Mouse (Mus musculus) c-Kit-positive CD71-positive TER-119-positive erythroid progenitor cells, embryonic 14.5 days (primary cell): ENCODE results near the gene Map3k5.

Experiments
- DNase-seq: peaks from one replicate; pipeline ENCODE4 v3.0.0-alpha.2; 2013; ENCODE audit warnings: low spot score

Gene Map3k5

DNA sequence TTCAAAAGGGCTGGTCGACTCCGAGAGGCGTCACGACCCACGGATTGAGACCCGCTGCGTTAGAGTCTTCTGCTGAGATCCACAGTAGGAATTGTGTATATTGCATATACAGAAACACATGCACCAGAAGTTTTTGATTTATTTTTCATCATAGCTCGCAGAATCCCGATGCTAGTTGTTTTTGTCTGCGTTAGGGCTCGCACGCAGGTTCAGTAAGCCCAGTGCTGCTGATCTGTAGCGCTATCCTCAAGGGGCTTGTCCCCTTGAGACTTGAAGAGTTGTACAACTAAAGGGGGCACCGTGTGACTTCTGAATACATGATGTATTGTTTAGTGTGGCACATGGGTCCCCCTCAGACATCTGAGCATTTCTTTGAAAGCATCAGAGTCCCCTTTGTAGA lies 172.8 kb downstream of the Map3k5 start:
- DNase-seq, result no peak

- no peak for DNase-seq
Observed at GRCm38 (mm10) chr10:20111508-20111907, 177.2 kb downstream of the Map3k5 start.

DNA sequence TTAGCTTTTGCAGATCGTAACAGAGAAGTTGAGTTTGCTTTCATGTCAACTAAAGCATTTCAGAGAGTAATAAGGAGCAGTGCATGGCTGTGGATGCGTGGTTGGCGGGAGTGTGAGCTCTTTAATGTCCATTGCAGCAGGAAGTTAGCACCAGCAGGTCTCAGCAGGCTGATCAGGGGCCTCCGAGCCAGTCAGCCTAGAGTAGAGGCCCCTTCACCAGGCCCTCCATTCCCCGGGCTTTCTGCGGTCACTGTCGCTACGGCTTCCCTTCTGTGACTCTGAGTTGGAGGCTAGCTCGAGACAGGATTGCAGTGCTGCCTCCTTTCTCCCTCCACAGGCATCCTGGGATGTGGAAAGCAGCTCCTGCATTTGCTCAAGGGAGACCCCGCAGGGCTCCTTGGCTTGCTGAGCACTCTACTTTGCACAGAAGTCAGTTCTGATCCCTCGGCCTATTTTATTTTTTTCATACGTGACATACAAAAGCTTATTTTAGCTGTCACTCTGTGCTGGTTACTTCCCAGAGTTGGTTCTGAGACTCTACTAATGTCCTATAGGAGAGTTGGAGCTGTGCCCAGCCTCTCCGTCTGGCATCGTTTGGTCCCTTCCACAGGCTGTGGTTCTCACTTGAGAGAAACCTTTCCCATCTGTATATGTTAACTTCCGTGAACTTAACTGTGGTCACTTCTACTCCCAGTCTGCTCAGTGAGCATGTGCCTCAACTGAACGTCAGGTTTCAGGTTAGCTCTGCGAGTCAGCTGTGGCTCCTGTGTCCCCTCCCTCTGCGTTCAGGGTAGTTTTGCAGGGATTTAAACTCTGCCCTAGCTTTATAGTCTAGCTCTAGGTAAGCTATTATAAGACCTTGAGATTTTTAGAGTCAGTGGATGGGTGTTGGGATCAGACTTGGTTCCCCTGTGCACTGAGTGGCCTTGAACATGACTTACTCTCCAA lies 178.0 kb downstream of the Map3k5 start:
- DNase-seq, result no peak

- DNase-seq, result no peak
Observed at GRCm38 (mm10) chr10:20119504-20120425, 185.5 kb downstream of the Map3k5 start.

GRCm38 (mm10) chr10:20121981-20122380 lies 187.7 kb downstream of the Map3k5 start:
- DNase-seq, result no peak

GRCm38 (mm10) chr10:20123401-20123800 lies 189.1 kb downstream of the Map3k5 start:
- no peak for DNase-seq

DNA sequence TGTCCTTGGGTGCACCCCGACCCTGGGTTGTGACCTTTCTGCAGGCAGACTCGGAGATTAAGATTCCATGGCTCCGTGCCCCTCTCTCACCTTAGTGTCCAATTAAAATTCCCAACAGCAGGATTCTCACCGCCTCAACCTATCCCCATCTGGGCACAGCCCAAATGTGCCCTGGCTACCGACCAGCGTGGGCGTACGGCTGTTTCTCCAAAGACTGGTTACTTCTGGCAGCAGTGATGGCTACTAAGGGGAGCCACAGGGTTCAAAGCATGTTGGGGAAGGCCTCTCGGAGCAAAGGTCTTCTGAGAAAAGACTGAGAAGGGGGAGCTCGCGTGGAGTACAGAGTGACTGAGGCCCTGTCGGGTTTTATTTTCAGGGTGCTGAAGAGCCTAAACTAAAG lies 190.3 kb downstream of the Map3k5 start:
- DNase-seq, result no peak

DNA sequence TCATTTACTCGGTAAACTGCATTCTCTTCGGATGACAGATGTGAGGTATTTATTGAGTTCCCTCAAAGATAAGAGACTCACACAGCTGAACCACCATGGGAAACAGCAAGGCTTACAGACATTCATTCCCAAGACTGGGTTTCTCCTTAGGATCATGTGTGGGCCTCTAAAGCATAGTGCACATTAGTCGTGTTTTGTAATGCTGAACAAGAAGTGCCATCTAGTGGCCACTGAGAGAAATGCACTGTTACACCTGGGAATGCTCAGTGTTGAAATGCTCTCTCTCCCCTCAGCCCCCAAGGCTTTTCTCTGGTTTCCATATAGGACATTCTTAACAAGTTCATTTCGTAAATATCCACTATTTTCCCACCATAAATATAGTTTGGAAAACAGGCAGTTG lies 191.0 kb downstream of the Map3k5 start:
- DNase-seq, result no peak

- DNase-seq, result no peak
Observed at GRCm38 (mm10) chr10:20132933-20133652, 198.8 kb downstream of the Map3k5 start.

- no peak for DNase-seq
Observed at GRCm38 (mm10) chr10:20135350-20136058, 201.2 kb downstream of the Map3k5 start.

- no peak for DNase-seq
Observed at GRCm38 (mm10) chr10:20136505-20136904, 202.2 kb downstream of the Map3k5 start.

DNA sequence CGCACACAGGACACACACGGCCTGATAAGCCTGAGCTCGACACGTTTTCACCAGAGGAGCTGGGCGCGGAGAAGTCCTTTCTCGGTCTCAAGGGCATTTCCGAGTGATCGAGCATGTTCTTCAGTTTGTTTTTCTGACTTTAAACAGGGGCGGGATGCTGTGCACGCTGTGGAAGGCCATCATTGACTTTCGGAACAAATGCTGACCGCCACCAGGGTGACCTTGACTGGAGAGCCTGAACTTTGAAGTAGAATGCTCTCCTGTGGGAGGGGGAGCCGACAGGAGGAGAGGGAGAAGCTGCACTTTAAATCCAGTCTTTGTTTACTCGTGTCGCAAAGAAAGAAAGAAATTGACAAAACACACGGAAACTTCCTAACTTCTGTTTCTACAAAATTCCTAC lies 207.1 kb downstream of the Map3k5 start:
- DNase-seq, result no peak

GRCm38 (mm10) chr10:20148130-20148772 lies 214.0 kb downstream of the Map3k5 start, which contains the start of gene Map7:
Gene Map7, plus strand, starts transcription at chr10:20148471.
- no peak for DNase-seq

- no peak for DNase-seq
Observed at GRCm38 (mm10) chr10:20148773-20149120, 214.5 kb downstream of the Map3k5 start.

DNA sequence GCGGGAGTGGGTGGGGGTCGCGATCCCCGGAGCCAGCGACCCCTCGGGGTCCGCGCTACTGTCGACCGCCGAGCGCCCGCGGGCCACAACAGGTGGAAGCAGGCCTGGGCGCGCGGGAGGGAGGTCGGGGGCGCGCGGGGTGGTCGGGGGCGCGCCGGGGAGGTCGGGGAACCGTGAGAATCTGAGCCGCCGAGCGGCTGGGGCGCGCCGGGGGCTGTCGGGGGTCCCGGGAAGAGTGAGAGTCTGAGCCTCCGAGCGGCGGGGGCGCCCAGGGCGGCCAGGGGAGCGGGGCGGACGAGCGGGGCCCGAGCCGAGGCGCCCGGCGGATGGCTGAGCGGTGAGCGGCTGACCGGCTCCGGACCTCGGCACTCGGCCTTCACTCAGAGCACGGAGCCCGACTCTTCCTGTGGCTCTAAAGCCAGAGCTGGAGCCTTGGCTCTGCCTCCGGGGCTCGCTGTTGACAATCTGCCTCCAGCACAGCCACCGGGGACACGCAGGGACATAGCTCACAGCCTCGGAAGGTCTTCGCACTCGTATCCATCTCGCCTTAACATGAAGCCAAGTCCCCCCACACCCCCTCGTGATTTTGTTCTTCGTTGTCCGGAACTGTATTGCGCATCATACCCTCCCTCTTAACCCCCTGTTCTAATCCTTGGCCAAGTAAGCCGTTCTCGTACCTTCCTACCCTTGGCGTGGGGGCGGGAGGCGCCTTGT lies 215.0 kb downstream of the Map3k5 start:
- no peak for DNase-seq

DNA sequence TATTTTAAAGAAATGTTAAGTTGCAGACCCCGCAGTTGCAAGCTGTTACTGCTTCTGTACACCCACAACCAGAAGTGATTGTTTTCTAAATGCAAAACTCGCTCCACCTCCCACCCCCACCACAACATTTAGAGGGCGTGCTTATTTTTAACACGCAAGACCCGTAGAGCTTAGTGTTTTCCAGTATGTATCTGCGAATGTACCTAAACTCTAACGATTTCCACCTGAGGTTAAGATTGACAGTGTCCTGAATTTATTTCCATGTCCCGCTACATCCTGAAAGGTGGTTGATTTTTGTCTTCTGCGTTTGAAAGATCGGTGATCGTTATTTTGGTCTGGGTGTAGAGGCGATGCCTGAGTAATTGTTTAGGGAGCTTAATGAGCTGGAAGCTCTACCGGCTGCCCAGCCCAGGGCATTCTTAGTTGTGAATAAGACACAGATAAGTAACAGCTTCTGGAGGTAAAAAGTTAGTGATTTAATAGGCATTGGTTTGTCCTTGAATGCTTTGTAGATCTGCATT lies 215.6 kb downstream of the Map3k5 start:
- DNase-seq, result no peak

- no peak for DNase-seq
Observed at GRCm38 (mm10) chr10:20152131-20152530, 217.9 kb downstream of the Map3k5 start.

DNA sequence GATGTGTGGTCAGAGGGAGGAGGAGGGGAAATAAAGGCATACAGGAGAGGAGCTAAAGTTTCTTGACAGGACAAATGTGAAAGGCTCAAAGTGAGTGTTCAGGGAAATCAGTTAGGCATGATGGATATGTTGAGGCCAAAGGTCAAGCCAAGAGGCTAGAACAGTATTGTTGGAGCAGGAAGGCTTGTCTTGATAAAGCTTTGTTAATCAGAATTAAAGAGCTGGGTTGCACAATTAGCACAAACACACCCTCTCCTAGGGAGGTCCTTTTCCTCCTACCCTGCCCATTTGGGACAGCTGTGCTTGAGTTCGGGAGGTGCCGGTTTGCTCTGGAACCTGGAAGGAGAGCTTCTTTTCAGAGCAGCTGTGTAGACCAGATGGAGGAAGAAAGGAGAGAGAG lies 219.2 kb downstream of the Map3k5 start:
- no peak for DNase-seq

- no peak for DNase-seq
Observed at GRCm38 (mm10) chr10:20155401-20155800, 221.1 kb downstream of the Map3k5 start.
